Mouse (Mus musculus) hindbrain, embryonic 11.5 days (tissue): ENCODE results near the gene Peli2. TPM values are rescaled to one million over a fixed set of nuclear protein-coding genes. Genes with fewer than 3 reads are reported as not detected.

Experiments used
- ATAC-seq: fragments of 200-750 bp; cut with Nextera tagmentation; 2 replicates; pipeline ENCODE4 v1.8.0; 2017; ENCODE audit warnings: mild to moderate bottlenecking, moderate TSS enrichment, moderate library complexity; ENCODE audit not compliant: low FRiP score
- DNase-seq: peaks from one replicate; pipeline ENCODE4 v3.0.0-alpha.2; 2015; ENCODE audit warnings: low spot score
- H3K27ac ChIP-seq: fragments of 300-500 bp; sonication (generic); 2 replicates; pipeline ENCODE4 v1.5.1; 2014; ENCODE audit warnings: mild to moderate bottlenecking, low read depth, low read length
- H3K27me3 ChIP-seq: fragments of 300-500 bp; sonication (generic); 2 replicates; pipeline ENCODE4 v1.6.1; 2014; ENCODE audit warnings: mild to moderate bottlenecking, low read length, moderate library complexity, mixed read lengths; ENCODE audit not compliant: control insufficient read depth, insufficient read depth
- H3K36me3 ChIP-seq: fragments of 300-500 bp; sonication (generic); 2 replicates; pipeline ENCODE4 v1.6.1; 2014; ENCODE audit warnings: mild to moderate bottlenecking, low read length, moderate library complexity, mixed read lengths; ENCODE audit not compliant: control insufficient read depth, insufficient read depth
- H3K4me1 ChIP-seq: fragments of 300-500 bp; sonication (generic); replicated peaks from 2 replicates; pipeline ENCODE4 v1.6.1; 2014; ENCODE audit warnings: low read length, mixed read lengths; ENCODE audit not compliant: control insufficient read depth, insufficient read depth
- H3K4me2 ChIP-seq: fragments of 300-500 bp; sonication (generic); replicated peaks from 2 replicates; pipeline ENCODE4 v1.6.1; 2014; ENCODE audit warnings: mild to moderate bottlenecking, low read depth, low read length
- H3K4me3 ChIP-seq: fragments of 300-500 bp; sonication (generic); 2 replicates; pipeline ENCODE4 v1.5.1; 2014; ENCODE audit warnings: low read depth, low read length
- H3K9ac ChIP-seq: fragments of 300-500 bp; sonication (generic); 2 replicates; pipeline ENCODE4 v1.6.1; 2014; ENCODE audit warnings: low read depth, low read length
- H3K9me3 ChIP-seq: fragments of 300-500 bp; sonication (generic); 2 replicates; pipeline ENCODE4 v1.6.1; 2016; ENCODE audit warnings: low read length; ENCODE audit not compliant: control insufficient read depth
- WGBS: fragments of 180-500 bp; shearing (Covaris S2); extraction: QIAGEN DNeasy Blood & Tissue Kit; methylation state at CpG from one replicate; pipeline ENCODE4 v1.1.7; 2014; 5-methylcytosine and 5-hydroxymethylcytosine counted together
- polyA plus RNA-seq: library from polyadenylated mRNA; unstranded; fragments of >200 nt; fragmentation: Nextera tagmentation; extraction: Ambion mirVana; gene quantifications from 2 replicates; pipeline ENCODE4 v1.2.1, GENCODE M21; 2014

Peli2 gene
- polyA plus RNA-seq, 1 experiment from 2014 or later = 17.3 TPM

DNA sequence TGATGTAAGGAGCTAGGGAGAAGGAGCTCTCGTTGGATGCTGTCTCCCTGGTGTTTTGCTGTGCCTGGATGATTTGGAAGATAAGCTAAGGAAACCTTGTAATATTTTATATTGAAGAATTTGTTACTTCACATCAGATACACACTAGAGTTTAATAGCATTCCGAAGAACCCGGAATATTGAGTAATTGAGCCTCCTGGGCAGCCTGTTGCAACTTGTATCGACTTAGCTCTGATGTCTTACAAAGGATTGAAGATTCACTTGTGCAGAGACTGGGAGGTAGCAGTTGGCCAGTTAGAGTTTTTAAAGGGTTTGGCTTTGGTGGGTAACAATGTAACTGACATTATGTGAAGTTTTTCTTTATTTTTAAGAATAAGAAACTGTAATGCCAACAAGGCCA is 53.7 kb downstream of the Peli2 start:
- Histone ChIP-seq H3K4me2 (no peak overlapping the region), H3K4me3 (no peak overlapping the region), H3K9ac (no peak overlapping the region), H3K27ac (no peak overlapping the region), H3K27me3 (no peaks in the 10 kb centered on the region), H3K4me1 (peaks cover 7% of the 10 kb centered on the region), H3K36me3 (no peaks in the 10 kb centered on the region), H3K9me3 (no peaks in the 10 kb centered on the region)
- no peak for ATAC-seq
- 92% methylated on average over 4 of the region's 4 CpGs for WGBS
- DNase-seq = no peak

DNA sequence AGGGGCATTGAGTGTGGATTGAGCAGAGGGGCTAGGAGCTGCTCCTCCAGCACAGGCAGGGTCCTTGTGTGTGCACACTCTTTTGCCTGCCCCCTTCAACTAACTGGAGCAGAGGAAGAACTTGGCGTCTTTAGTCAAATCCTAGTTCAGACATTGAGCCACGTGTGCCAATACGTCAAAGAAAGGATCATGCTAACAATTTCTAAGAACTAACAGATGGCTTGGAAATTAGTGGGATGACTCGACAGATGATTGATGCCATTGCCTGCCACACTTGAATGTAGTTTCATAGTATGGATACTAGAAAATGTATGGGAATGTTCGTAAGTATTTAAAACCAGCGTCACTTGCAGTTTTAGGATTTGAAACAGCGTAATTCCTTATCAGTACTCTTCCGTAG is 54.5 kb downstream of the Peli2 start:
- H3K36me3 ChIP-seq = no peaks in the 10 kb centered on the region
- H3K4me3 ChIP-seq = no peak overlapping the region
- H3K27ac ChIP-seq = no peak overlapping the region
- H3K4me2 ChIP-seq = no peak overlapping the region
- H3K4me1 ChIP-seq = peaks cover 7% of the 10 kb centered on the region
- no peaks in the 10 kb centered on the region for H3K27me3 ChIP-seq
- no peak for DNase-seq
- no peak overlapping the region for H3K9ac ChIP-seq
- 81% methylated on average over 8 of the region's 8 CpGs for WGBS
- ATAC-seq = no peak
- no peaks in the 10 kb centered on the region for H3K9me3 ChIP-seq

DNA sequence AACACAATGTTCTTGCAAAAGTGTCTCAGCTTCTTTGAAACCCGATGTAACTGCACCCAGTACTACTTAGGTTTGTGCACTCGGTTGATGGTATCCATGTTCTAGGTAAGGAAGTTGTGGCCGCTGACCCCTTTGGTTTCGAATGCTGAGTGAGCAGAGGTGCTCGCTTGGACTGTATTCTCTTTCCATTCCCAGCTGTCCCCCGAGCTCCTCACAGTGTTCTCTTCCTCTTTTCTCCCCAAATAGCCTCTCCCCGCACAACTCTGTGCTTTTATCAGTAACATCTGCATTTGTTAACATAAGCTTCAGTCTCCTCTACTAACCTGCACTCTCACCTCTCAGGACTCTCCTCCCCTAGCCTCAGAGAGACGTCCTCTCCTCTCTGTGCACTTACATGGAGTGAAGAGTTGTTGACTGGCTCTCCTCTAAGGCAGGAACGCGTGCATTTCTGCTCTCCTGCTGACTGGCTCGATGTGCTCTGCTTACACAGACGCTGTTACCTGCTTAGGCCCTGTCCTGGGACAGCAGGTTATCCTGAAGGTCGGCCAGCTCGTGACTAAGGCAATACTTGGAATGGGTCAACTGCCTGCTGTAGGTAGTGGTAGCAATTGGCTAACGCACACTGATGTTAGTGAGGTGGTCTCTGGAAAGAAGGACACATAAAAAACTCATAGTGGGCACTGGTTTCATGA is 57.8 kb downstream of the Peli2 start:
- no peak for ATAC-seq
- DNase-seq = no peak
- 86% methylated on average over 15 of the region's 15 CpGs for WGBS
- Histone ChIP-seq H3K36me3 (no peaks in the 10 kb centered on the region), H3K4me2 (no peak overlapping the region), H3K9ac (no peak overlapping the region), H3K27ac (no peak overlapping the region), H3K9me3 (no peaks in the 10 kb centered on the region), H3K4me1 (no peaks in the 10 kb centered on the region), H3K4me3 (no peak overlapping the region), H3K27me3 (no peaks in the 10 kb centered on the region)

DNA sequence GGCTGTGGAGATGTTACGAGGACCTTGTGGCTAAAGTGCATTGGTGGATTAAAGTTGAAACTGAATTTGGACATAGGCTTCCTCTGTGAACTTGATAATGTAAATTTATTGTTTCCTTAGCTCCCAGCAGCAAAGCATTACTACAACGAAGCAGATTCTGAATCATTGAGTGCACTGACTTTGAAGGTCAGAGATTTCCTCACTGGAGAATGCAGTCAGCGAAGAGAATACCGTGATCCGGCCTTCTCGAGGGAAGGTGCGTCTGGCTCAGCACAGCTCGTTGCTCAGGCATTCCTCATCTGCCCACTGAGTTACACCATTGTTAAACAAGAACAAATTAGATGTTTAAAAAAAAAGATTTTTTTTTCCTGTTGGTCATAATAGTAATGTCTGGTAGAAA is 58.4 kb downstream of the Peli2 start:
- H3K4me2 ChIP-seq = no peak overlapping the region
- no peak overlapping the region for H3K27ac ChIP-seq
- H3K4me1 ChIP-seq = no peaks in the 10 kb centered on the region
- no peak for ATAC-seq
- no peaks in the 10 kb centered on the region for H3K27me3 ChIP-seq
- no peak overlapping the region for H3K4me3 ChIP-seq
- no peaks in the 10 kb centered on the region for H3K9me3 ChIP-seq
- 93% methylated on average over 8 of the region's 8 CpGs for WGBS
- H3K9ac ChIP-seq = no peak overlapping the region
- H3K36me3 ChIP-seq = no peaks in the 10 kb centered on the region
- DNase-seq = no peak

DNA sequence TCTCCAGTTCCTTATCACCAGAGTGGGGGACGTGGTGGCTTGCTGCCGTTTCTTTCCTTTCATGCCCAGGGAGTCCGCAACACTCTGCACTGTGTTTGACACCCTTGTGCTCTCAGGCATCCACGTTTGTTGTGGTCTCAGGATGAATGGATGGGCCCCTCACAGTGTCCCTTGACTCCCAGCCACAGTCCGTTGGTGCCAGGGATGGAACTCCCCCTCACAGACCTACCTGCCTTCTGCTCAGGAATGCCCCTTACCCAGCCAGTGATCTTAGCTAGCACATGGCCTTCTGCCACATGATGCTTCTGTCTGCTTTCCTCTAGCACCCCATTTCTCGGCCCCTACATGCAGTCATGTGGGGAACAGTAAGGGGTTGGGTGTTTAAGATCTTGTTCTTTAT is 65.7 kb downstream of the Peli2 start:
- no peak overlapping the region for H3K4me2 ChIP-seq
- H3K27ac ChIP-seq = no peak overlapping the region
- H3K4me3 ChIP-seq = no peak overlapping the region
- no peaks in the 10 kb centered on the region for H3K9me3 ChIP-seq
- H3K36me3 ChIP-seq = 0 out of 2 replicates have a peak, but pooled peaks cover 2% of the 10 kb centered on the region
- no peaks in the 10 kb centered on the region for H3K27me3 ChIP-seq
- ATAC-seq (no peak), DNase-seq (no peak)
- no peaks in the 10 kb centered on the region for H3K4me1 ChIP-seq
- H3K9ac ChIP-seq = no peak overlapping the region
- 81% methylated on average over 6 of the region's 6 CpGs for WGBS

DNA sequence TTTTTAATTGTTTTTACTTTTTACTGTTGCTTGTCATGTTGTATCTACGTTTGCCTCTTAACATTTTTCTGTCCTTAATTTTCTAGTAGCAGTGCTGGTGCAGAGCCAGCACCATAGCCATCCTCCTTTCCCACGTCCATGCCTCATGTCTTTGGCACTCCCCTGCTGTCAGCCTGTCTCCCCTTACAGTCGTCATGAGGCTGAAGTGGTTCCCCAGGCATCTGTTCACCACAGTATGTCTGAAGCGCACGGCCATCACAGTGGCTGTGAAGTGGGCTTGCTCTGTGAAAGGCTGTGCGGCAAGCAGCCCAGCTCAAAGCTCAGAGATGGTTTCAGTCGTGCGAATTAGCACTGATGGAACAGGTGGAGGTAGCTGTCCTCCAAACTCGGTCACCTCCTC is 66.5 kb downstream of the Peli2 start:
- DNase-seq (no peak), ATAC-seq (no peak)
- H3K9ac ChIP-seq = no peak overlapping the region
- H3K4me1 ChIP-seq = no peaks in the 10 kb centered on the region
- WGBS = 78% methylated on average over 9 of the region's 9 CpGs
- no peak overlapping the region for H3K27ac ChIP-seq
- no peak overlapping the region for H3K4me2 ChIP-seq
- H3K9me3 ChIP-seq = no peaks in the 10 kb centered on the region
- H3K27me3 ChIP-seq = no peaks in the 10 kb centered on the region
- 0 out of 2 replicates have a peak, but pooled peaks cover 2% of the 10 kb centered on the region for H3K36me3 ChIP-seq
- H3K4me3 ChIP-seq = no peak overlapping the region

DNA sequence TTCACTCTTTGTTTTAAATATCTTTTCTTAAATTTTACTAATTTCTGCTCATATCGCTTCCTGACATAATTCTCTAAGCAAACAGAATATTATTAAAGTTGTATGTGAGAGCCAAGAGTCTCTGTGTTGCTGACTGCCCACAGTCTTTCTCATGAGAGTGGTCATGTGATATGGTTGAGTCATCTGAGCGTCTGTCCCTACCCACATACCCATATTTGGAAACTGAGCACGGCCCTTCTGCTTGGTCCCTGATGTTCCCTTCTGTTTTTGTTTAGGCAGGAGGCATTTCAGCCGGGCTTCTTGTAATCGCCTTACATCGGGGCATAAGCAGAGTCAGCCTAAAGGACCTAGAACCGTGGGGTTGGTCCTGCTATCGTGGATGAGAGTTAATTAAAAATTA is 68.7 kb downstream of the Peli2 start:
- H3K27me3 ChIP-seq = no peaks in the 10 kb centered on the region
- 61% methylated on average over 8 of the region's 8 CpGs for WGBS
- no peak overlapping the region for H3K4me3 ChIP-seq
- no peak for DNase-seq
- 0 out of 2 replicates have a peak, but pooled peaks cover 2% of the 10 kb centered on the region for H3K36me3 ChIP-seq
- ATAC-seq = no peak
- no peak overlapping the region for H3K4me2 ChIP-seq
- no peaks in the 10 kb centered on the region for H3K9me3 ChIP-seq
- no peak overlapping the region for H3K9ac ChIP-seq
- no peak overlapping the region for H3K27ac ChIP-seq
- H3K4me1 ChIP-seq = no peaks in the 10 kb centered on the region

DNA sequence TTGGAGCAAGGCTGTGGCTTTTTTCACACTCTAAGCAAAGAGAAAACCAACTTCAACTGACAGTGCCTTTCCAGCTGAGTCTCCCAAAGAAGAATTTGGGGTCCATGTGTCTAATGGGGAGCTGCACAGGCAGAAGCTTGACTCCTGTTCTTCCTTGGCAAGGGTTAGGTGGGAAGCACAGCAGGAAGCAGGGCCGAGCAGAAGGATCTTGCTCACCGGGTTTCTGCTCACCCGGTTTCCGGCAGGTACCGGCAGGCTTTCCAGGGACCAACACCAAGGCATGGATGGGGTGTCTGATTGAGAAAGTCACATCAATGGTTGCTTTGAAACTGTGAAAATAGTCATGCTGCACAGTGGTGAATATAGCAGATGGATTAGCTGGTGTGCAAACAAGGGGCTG is 70.3 kb downstream of the Peli2 start:
- DNase-seq = no peak
- WGBS = 94% methylated on average over 5 of the region's 5 CpGs

DNA sequence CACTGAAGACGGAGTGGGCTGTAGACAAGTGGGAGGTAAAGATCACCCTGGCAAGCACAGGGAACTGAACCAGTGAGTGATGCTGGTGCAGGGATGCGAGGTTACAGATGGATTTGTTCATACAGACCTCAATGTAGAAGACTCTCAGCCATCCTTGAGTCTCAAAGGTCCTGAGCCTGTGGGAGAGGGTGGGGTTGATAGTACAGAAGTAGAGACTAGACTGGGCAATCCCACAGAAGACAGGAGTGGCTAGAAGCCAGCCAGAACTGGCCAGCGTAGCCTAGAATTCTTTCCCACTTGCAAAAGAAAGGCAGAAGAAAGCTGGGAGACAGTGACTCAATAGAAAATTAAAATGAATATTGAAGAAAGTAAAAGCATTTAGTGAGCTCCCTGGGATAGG is 71.3 kb downstream of the Peli2 start:
- Histone ChIP-seq H3K36me3 (no peaks in the 10 kb centered on the region), H3K4me3 (no peak overlapping the region), H3K4me1 (no peaks in the 10 kb centered on the region), H3K4me2 (no peak overlapping the region), H3K9me3 (no peaks in the 10 kb centered on the region), H3K27ac (no peak overlapping the region), H3K9ac (no peak overlapping the region), H3K27me3 (no peaks in the 10 kb centered on the region)
- ATAC-seq (no peak), DNase-seq (no peak)
- 97% methylated on average over 3 of the region's 3 CpGs for WGBS

More for the DNA sequence above, 70.3 kb downstream of the Peli2 start:
- Histone ChIP-seq H3K4me3 (no peak overlapping the region), H3K27me3 (no peaks in the 10 kb centered on the region), H3K27ac (no peak overlapping the region), H3K4me2 (no peak overlapping the region), H3K9ac (no peak overlapping the region), H3K9me3 (no peaks in the 10 kb centered on the region), H3K36me3 (no peaks in the 10 kb centered on the region), H3K4me1 (no peaks in the 10 kb centered on the region)
- no peak for ATAC-seq
